Mouse (Mus musculus) embryonic facial prominence, embryonic 10.5 days (tissue): ENCODE measurements at regions not wholly inside any gene's neighbourhood (a gene's known extent, or its start where the extent isn't known, plus 50 kb on each side); places are given as distances from the start of the nearest gene placed in this dataset.
"Not testable (repeated sequence)": the region's sequence is repeated elsewhere in the genome, so short reads cannot be mapped to it uniquely, and the experiment has no call there.

Experiments
- DNase-seq: peaks from one replicate; pipeline ENCODE4 v3.0.0-alpha.2; 2017; ENCODE audit warnings: low spot score
- H3K27ac ChIP-seq: fragments of 300-500 bp; sonication (generic); replicated peaks from 2 replicates; pipeline ENCODE4 v1.5.1; 2016; ENCODE audit warnings: mild to moderate bottlenecking
- H3K27me3 ChIP-seq: fragments of 300-500 bp; sonication (generic); replicated peaks from 2 replicates; pipeline ENCODE4 v1.6.1; 2016; ENCODE audit warnings: low read depth, mild to moderate bottlenecking; ENCODE audit not compliant: poor library complexity, severe bottlenecking
- H3K36me3 ChIP-seq: fragments of 300-500 bp; sonication (generic); replicated peaks from 2 replicates; pipeline ENCODE4 v1.6.1; 2016; ENCODE audit warnings: mild to moderate bottlenecking, moderate library complexity
- H3K4me1 ChIP-seq: fragments of 300-500 bp; sonication (generic); 2 replicates; pipeline ENCODE4 v1.6.1; 2016
- H3K4me3 ChIP-seq: fragments of 300-500 bp; sonication (generic); 2 replicates; pipeline ENCODE4 v1.5.1; 2016; ENCODE audit warnings: mild to moderate bottlenecking, moderate library complexity
- H3K9me3 ChIP-seq: fragments of 300-500 bp; sonication (generic); 2 replicates; pipeline ENCODE4 v1.6.1; 2016; ENCODE audit warnings: mild to moderate bottlenecking
- WGBS: fragments of 180-500 bp; shearing (Covaris S2); methylation state at CpG from one replicate; pipeline ENCODE4 v1.1.7; 2016; 5-methylcytosine and 5-hydroxymethylcytosine counted together

DNA sequence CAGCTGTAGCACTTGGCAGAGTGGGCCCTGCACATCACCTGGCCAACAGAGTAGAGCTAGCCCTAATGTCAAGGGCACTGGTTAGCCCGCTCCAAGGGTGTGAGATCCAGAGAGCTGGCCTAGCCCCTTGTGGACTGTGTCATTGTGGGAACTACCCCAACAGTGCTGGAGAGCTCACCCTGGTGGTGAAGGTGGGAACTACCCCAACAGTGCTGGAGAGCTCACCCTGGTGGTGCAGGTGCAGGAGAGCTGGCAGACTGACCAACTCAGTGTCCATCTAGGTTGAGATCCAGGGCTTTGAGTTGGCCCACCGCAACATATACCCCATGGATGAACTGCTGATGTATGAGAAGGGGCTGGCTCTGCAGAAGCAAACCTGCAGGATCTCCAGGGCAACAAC is 196.7 kb downstream of the Alg10b start:
- peaks cover 4% of the 10 kb centered on the region for H3K4me1 ChIP-seq
- H3K36me3 ChIP-seq, result no peaks in the 10 kb centered on the region
- H3K4me3 ChIP-seq, result no peak overlapping the region
- WGBS, result 94% methylated on average over 2 of the region's 2 CpGs
- no peaks in the 10 kb centered on the region for H3K27me3 ChIP-seq
- H3K27ac ChIP-seq, result no peak overlapping the region
- no peaks in the 10 kb centered on the region for H3K9me3 ChIP-seq
- no peak for DNase-seq

DNA sequence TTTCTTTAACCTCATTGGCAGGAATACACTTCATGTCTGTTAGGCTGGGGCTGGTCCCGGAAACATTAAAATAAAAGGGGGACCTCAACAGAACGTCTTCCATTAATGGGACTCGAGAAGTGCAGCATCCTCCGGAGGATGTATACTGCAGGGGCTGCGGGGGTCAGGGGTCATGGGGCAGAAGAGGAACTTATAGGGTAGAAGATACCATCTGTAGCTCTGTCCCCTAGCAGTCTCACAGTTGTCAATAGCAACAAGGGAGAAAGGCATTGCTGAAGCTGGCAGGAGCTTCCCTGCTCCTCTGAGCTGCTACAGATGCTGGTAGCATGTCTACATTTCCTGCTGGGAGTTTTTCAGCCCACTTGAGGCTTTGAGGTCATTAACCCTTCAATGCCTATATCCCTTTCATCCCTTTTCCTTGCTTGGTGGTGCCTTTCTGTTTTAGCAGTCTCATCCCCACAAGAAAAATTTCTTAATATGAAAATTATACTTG is 198.1 kb downstream of the Alg10b start:
- Histone ChIP-seq H3K4me3 (no peak overlapping the region), H3K4me1 (peaks cover 4% of the 10 kb centered on the region), H3K9me3 (no peaks in the 10 kb centered on the region), H3K27ac (no peak overlapping the region), H3K36me3 (no peaks in the 10 kb centered on the region), H3K27me3 (no peaks in the 10 kb centered on the region)
- WGBS, result 15% methylated on average over 5 of the region's 5 CpGs
- peak; percentile 25 for DNase-seq

DNA sequence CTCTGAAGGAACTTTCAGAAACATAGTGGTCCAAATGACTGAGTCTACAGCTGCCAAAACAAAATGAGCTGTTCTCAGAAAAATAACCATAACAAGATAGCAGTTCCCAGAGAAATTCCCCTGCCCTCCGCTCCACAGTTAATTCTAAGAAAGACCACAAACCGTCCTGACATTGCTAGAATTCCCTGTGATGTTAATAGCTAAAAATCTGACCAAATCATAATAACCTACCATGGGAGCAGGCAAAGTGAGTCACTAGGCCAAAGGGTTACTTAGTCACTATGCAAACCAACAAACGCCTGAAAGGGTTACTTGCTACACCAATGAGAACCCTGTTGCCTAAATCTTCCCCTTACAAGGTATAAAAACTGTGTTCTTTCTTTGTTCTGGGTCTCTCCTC is 206.9 kb downstream of the Alg10b start:
- 91% methylated on average over 3 of the region's 3 CpGs for WGBS
- not testable (repeated sequence) for DNase-seq, H3K4me3 ChIP-seq, H3K4me1 ChIP-seq, H3K36me3 ChIP-seq, H3K27me3 ChIP-seq, H3K27ac ChIP-seq, H3K9me3 ChIP-seq

DNA sequence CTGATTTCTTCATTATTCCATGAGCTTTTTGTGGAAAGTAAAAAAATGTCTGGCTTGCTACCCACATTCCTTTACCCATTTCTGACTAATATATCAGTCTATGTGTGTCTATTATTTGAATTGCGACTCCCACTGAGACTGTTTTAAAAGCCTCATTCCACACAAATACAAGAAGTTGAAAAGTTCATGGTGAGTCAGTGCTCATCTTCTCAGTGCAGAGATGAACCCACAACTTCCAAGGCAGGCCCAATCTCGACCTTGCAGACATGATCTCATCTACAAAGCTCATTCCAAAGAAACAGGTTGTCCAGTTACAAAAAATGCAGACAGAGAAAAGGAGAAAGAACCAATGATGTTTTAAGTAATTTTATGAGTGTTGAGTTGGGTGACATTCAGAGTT is 208.0 kb downstream of the Alg10b start:
- H3K27me3 ChIP-seq, result no peaks in the 10 kb centered on the region
- no peak overlapping the region for H3K4me3 ChIP-seq
- no peaks in the 10 kb centered on the region for H3K9me3 ChIP-seq
- WGBS, result 80% methylated on average over 2 of the region's 2 CpGs
- H3K27ac ChIP-seq, result no peak overlapping the region
- no peak for DNase-seq
- no peaks in the 10 kb centered on the region for H3K4me1 ChIP-seq
- H3K36me3 ChIP-seq, result no peaks in the 10 kb centered on the region

DNA sequence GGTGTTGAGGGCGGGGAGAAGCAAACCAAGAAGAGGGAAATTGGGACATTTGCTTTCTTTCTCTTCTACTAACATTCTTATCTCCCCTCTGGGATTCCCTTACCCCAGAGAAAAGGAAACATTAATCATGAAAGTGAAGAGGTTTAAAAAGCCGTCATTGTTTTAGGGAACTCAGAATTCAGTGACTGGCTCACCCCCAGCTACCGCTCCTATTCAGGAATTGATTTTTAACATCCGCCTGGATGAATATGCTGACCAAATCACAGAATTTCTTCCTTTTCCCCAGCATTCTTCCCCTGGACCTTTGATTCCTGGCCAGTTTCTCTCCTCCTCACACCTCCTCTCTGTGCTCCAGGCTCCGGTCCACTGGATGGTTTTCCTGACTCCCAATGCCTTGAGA is 211.2 kb downstream of the Alg10b start:
- H3K27me3 ChIP-seq, result no peaks in the 10 kb centered on the region
- H3K9me3 ChIP-seq, result no peaks in the 10 kb centered on the region
- H3K27ac ChIP-seq, result no peak overlapping the region
- no peaks in the 10 kb centered on the region for H3K4me1 ChIP-seq
- H3K36me3 ChIP-seq, result no peaks in the 10 kb centered on the region
- WGBS, result 47% methylated on average over 5 of the region's 5 CpGs
- H3K4me3 ChIP-seq, result no peak overlapping the region
- DNase-seq, result no peak
